Mouse (Mus musculus): ENCODE results near the gene Gm5460. TPM values are rescaled to one million over a fixed set of nuclear protein-coding genes. Genes with fewer than 3 reads are reported as not detected.

The Gm5460 gene
- not detected for total RNA-seq (2021)
- long read RNA-seq, experiment 1, result 0 reads
- long read RNA-seq, experiment 2, result 0 reads

- DNase-seq (ENCODE audit: low spot score in 2 of 2), result no peak
These were observed at the start of gene Gm5460 for GRCm38 (mm10) chr14:34016381-34016780. Gm5460 (plus strand) TSS chr14:34016758.

GRCm38 (mm10) chr14:33972679-33973078, 43.9 kb upstream of the Gm5460 start:
- no peak for DNase-seq (ENCODE audit: low spot score in 2 of 2)

GRCm38 (mm10) chr14:33974752-33975151, 41.8 kb upstream of the Gm5460 start:
- peak in 1 of 2 experiments; percentile 26 for DNase-seq (ENCODE audit: low spot score in 2 of 2)

- no peak for DNase-seq (ENCODE audit: low spot score in 2 of 2)
These were observed 38.8 kb upstream of the Gm5460 start for GRCm38 (mm10) chr14:33977748-33978147.

- peak; percentile 14 to 17 for DNase-seq (ENCODE audit: low spot score in 2 of 2)
These were observed 37.9 kb upstream of the Gm5460 start, which contains the start of gene Zfp488 for GRCm38 (mm10) chr14:33978604-33979059. Zfp488 (minus strand) TSS chr14:33978764.

- no peak for DNase-seq (ENCODE audit: low spot score in 2 of 2)
These were observed 27.4 kb upstream of the Gm5460 start for GRCm38 (mm10) chr14:33989201-33989600.

GRCm38 (mm10) chr14:33991971-33992370, 24.6 kb upstream of the Gm5460 start:
- DNase-seq (ENCODE audit: low spot score in 2 of 2), result no peak

GRCm38 (mm10) chr14:33993051-33993450, 23.5 kb upstream of the Gm5460 start:
- no peak for DNase-seq (ENCODE audit: low spot score in 2 of 2)

- DNase-seq (ENCODE audit: low spot score in 2 of 2), result no peak
These were observed 22.9 kb upstream of the Gm5460 start for GRCm38 (mm10) chr14:33993521-33994289.

GRCm38 (mm10) chr14:33997427-33997826, 19.1 kb upstream of the Gm5460 start:
- DNase-seq (ENCODE audit: low spot score in 2 of 2), result no peak

GRCm38 (mm10) chr14:34000076-34000475, 16.5 kb upstream of the Gm5460 start:
- DNase-seq (ENCODE audit: low spot score in 2 of 2), result no peak

GRCm38 (mm10) chr14:34001445-34001844, 15.1 kb upstream of the Gm5460 start:
- no peak for DNase-seq (ENCODE audit: low spot score in 2 of 2)

- DNase-seq (ENCODE audit: low spot score in 2 of 2), result no peak
These were observed 14.2 kb upstream of the Gm5460 start for GRCm38 (mm10) chr14:34002358-34002757.

- DNase-seq (ENCODE audit: low spot score in 2 of 2), result no peak
These were observed 1.5 kb upstream of the Gm5460 start, which contains the start of gene Gm30083 for GRCm38 (mm10) chr14:34015063-34015462. Gm30083 (minus strand) TSS chr14:34015182.

- no peak for DNase-seq (ENCODE audit: low spot score in 2 of 2)
These were observed 380 bp downstream of the Gm5460 start for GRCm38 (mm10) chr14:34016938-34017337.

GRCm38 (mm10) chr14:34026710-34027109, 10.2 kb downstream of the Gm5460 start:
- no peak for DNase-seq (ENCODE audit: low spot score in 2 of 2)

GRCm38 (mm10) chr14:34033841-34034610, 17.5 kb downstream of the Gm5460 start:
- DNase-seq (ENCODE audit: low spot score in 2 of 2), result no peak

GRCm38 (mm10) chr14:34041241-34041640, 24.7 kb downstream of the Gm5460 start:
- DNase-seq (ENCODE audit: low spot score in 2 of 2), result no peak

GRCm38 (mm10) chr14:34043341-34043740, 26.8 kb downstream of the Gm5460 start:
- no peak for DNase-seq (ENCODE audit: low spot score in 2 of 2)

- DNase-seq (ENCODE audit: low spot score in 2 of 2), result peak; percentile 6 to 43
These were observed 33.7 kb downstream of the Gm5460 start for GRCm38 (mm10) chr14:34050101-34050779.

GRCm38 (mm10) chr14:34052516-34052915, 36.0 kb downstream of the Gm5460 start, which contains the start of gene Antxrl:
Antxrl (plus strand) TSS chr14:34052707.
- DNase-seq (ENCODE audit: low spot score in 2 of 2), result no peak

Data from layer of hippocampus, postnatal 14 days (tissue).